Mouse (Mus musculus) heart, postnatal 10 days (tissue): ENCODE data around the gene Gm31371. TPM values are rescaled to one million over a fixed set of nuclear protein-coding genes. Genes with fewer than 3 reads are reported as not detected.
"Not testable (repeated sequence)": the region's sequence is repeated elsewhere in the genome, so short reads cannot be mapped to it uniquely, and the experiment has no call there.

Source experiments
- DNase-seq, 2 experiments: peaks; one replicate each; pipeline ENCODE4 v3.0.0; 2021
- intact Hi-C: fragments of 180-260 bp; cut with DNase I; formaldehyde crosslinking; loops from one replicate; pipeline ENCODE4 v1.15.1; 2025
- total RNA-seq, 2 experiments: library from RNA; stranded (reverse); gene quantifications; 2 replicates each; pipeline ENCODE4 v1.2.3; 2021

Gene Gm31371
- under 1 TPM; 0.14 to 0.27 TPM for total RNA-seq

- DNase-seq, intact Hi-C loops: not testable (repeated sequence)
These were observed at the start of gene Gm31371 for GRCm38 (mm10) chr8:19903092-19903491. Gene Gm31371, plus strand, starts transcription at chr8:19903392.

GRCm38 (mm10) chr8:19906425-19907055 lies 3.3 kb downstream of the Gm31371 start:
- DNase-seq, intact Hi-C loops: not testable (repeated sequence)

GRCm38 (mm10) chr8:19908841-19909321 lies 5.7 kb downstream of the Gm31371 start:
- intact Hi-C loops, DNase-seq: not testable (repeated sequence)

- DNase-seq, intact Hi-C loops: not testable (repeated sequence)
These were observed 15.9 kb downstream of the Gm31371 start for GRCm38 (mm10) chr8:19919086-19919485.

- intact Hi-C loops = not testable (repeated sequence)
- peak in 1 of 2 experiments; percentile 3 for DNase-seq
These were observed 31.1 kb downstream of the Gm31371 start for GRCm38 (mm10) chr8:19934274-19934673.

- intact Hi-C loops = not testable (repeated sequence)
- peak; percentile 0 to 2 for DNase-seq
These were observed 32.4 kb downstream of the Gm31371 start for GRCm38 (mm10) chr8:19935541-19936030.

GRCm38 (mm10) chr8:19960935-19961334 lies 57.7 kb downstream of the Gm31371 start:
- DNase-seq = no peak
- intact Hi-C loops = no loop called here

GRCm38 (mm10) chr8:19963766-19964165 lies 60.6 kb downstream of the Gm31371 start:
- DNase-seq, intact Hi-C loops: not testable (repeated sequence)

- intact Hi-C loops = not testable (repeated sequence)
- peak; percentile 19 to 20 for DNase-seq
These were observed 65.0 kb downstream of the Gm31371 start for GRCm38 (mm10) chr8:19968151-19968550.

- DNase-seq, intact Hi-C loops: not testable (repeated sequence)
These were observed 72.0 kb downstream of the Gm31371 start for GRCm38 (mm10) chr8:19975237-19975636.

Other genes starting within 250 kb of the Gm31371 start
- gene 4930467E23Rik, start 173.8 kb upstream of the Gm31371 start, total RNA-seq = under 1 TPM; 0.25 to 0.41 TPM